In genomic region chr8:122635878-122636802, GRCm38 (mm10) we compare ENCODE assay signal across 13 mouse cellular contexts. TPM values are rescaled to one million over a fixed set of nuclear protein-coding genes. Genes with fewer than 3 reads are reported as not detected.
DNase-seq lines count a peak whose midpoint lies in the region; ATAC-seq and TF ChIP-seq lines count a peak whose summit lies in the region.
"Had no signal": no experiment of that assay in that cellular context is flagged by ENCODE, and none has a peak within 500 bp of the region (broad histone marks: within the 10 kb centered on the region; RNA-seq: fewer than 3 reads in every experiment).

No protein-coding gene starts in this region.

- ATAC-seq in neural tube, embryonic 15.5 days (ENCODE audit: low FRiP score) = no peak
- peak; percentile 86 for ATAC-seq in liver, embryonic 14.5 days (ENCODE audit: insufficient read depth)

- peaks cover 22% of the 10 kb centered on the region for H3K4me1 ChIP-seq in neural tube, embryonic 15.5 days
- H3K4me1 ChIP-seq in erythroblast, embryonic 14.5 days (ENCODE audit: control insufficient read depth) = peaks cover 47% of the 10 kb centered on the region
- peaks cover 16 to 18% of the 10 kb centered on the region in 2 experiments for H3K4me1 ChIP-seq in liver, embryonic 14.5 days (replicated peaks; ENCODE audit: control insufficient read depth in 2 of 2, insufficient read depth in 2 of 2, low read length in 1 of 2)
- H3K4me1 ChIP-seq in midbrain, embryonic 10.5 days = peaks cover 37% of the 10 kb centered on the region

- no peak overlapping the region for H3K4me2 ChIP-seq in neural tube, embryonic 15.5 days
- peak overlapping the region; percentile 47 for H3K4me2 ChIP-seq in liver, embryonic 14.5 days (ENCODE audit: low read depth)

- H3K27ac ChIP-seq in neural tube, embryonic 15.5 days (replicated peaks) = no peak overlapping the region
- H3K27ac ChIP-seq in liver, embryonic 14.5 days = peak overlapping the region; percentile 70
- no peak overlapping the region for H3K27ac ChIP-seq in midbrain, embryonic 10.5 days (replicated peaks)
- H3K27ac ChIP-seq: layer of hippocampus, adult 2 months had no signal

- no peak overlapping the region for H3K9ac ChIP-seq in neural tube, embryonic 15.5 days (replicated peaks)
- 0 out of 2 replicates have a peak overlapping the region, but pooled peaks have one; percentile 33 for H3K9ac ChIP-seq in liver, embryonic 14.5 days (replicated peaks)

- H3K36me3 ChIP-seq in neural tube, embryonic 15.5 days = peaks cover 61% of the 10 kb centered on the region
- peaks cover 86% of the 10 kb centered on the region for H3K36me3 ChIP-seq in erythroblast, embryonic 14.5 days (ENCODE audit: control insufficient read depth)
- peaks cover 25% of the 10 kb centered on the region for H3K36me3 ChIP-seq in liver, embryonic 14.5 days (replicated peaks; ENCODE audit: control insufficient read depth, insufficient read depth, low read depth)
- H3K36me3 ChIP-seq in midbrain, embryonic 10.5 days = peaks cover 18% of the 10 kb centered on the region

- peak; percentile 37 for DNase-seq in neural tube, embryonic 10.5 days (ENCODE audit: extremely low spot score, low spot score)
- DNase-seq in liver, embryonic 14.5 days (ENCODE audit: low read depth in 3 of 3, low spot score in 3 of 3) = peak; percentile 67 to 77 (median 68)
- DNase-seq in urinary bladder, postnatal 36 days (ENCODE audit: low spot score in 2 of 2) = peak; percentile 38 to 57
- no peak for DNase-seq in ovary, postnatal 10 days (ENCODE audit: low spot score)
- no peak for DNase-seq in midbrain, embryonic 10.5 days (ENCODE audit: low spot score)
- DNase-seq: adrenal gland, postnatal 10 days; embryo, embryonic 11 days; thymus, postnatal 36 days had no signal

- TF ChIP-seq EP300 in liver, embryonic 14.5 days (IDR thresholded peaks at IDR 0.05; ENCODE audit: low read depth) = peak; percentile 81

- no peaks in the 10 kb centered on the region for H3K27me3 ChIP-seq in neural tube, embryonic 15.5 days (replicated peaks)
- H3K27me3 ChIP-seq in erythroblast, embryonic 14.5 days (ENCODE audit: control insufficient read depth) = no peaks in the 10 kb centered on the region
- H3K27me3 ChIP-seq in liver, embryonic 14.5 days (ENCODE audit: control insufficient read depth, insufficient read depth, low read length) = no peaks in the 10 kb centered on the region
- 0 out of 2 replicates have a peak, but pooled peaks cover 6% of the 10 kb centered on the region for H3K27me3 ChIP-seq in midbrain, embryonic 10.5 days (ENCODE audit: low read depth, poor library complexity, severe bottlenecking)

- WGBS in neural tube, embryonic 15.5 days = 78% methylated on average over 14 of the region's 14 CpGs
- WGBS in liver, embryonic 14.5 days (ENCODE audit: insufficient replicate concordance) = 38% methylated on average over 14 of the region's 14 CpGs
- WGBS in midbrain, embryonic 10.5 days = 82% methylated on average over 14 of the region's 14 CpGs

- TF ChIP-seq CTCF in liver, embryonic 14.5 days (IDR thresholded peaks at IDR 0.05; ENCODE audit: low read depth) = no peak

- H3K9me3 ChIP-seq in neural tube, embryonic 15.5 days (replicated peaks) = no peaks in the 10 kb centered on the region
- no peaks in the 10 kb centered on the region for H3K9me3 ChIP-seq in erythroblast, embryonic 14.5 days (ENCODE audit: control insufficient read depth, low read length)
- no peaks in the 10 kb centered on the region for H3K9me3 ChIP-seq in liver, embryonic 14.5 days (ENCODE audit: control insufficient read depth, low read length)
- H3K9me3 ChIP-seq in midbrain, embryonic 10.5 days (replicated peaks) = no peaks in the 10 kb centered on the region
- H3K9me3 ChIP-seq: G1E had no signal

- no peak overlapping the region for H3K4me3 ChIP-seq in neural tube, embryonic 15.5 days (replicated peaks)
- H3K4me3 ChIP-seq in erythroblast, embryonic 14.5 days (replicated peaks) = peak overlapping the region; percentile 28
- no peak overlapping the region for H3K4me3 ChIP-seq in liver, embryonic 14.5 days (ENCODE audit: insufficient read depth in 1 of 2, low read depth in 2 of 2, low read length in 2 of 2)
- H3K4me3 ChIP-seq in midbrain, embryonic 10.5 days = no peak overlapping the region
- H3K4me3 ChIP-seq: layer of hippocampus, adult 2 months had no signal

RNA-seq across cellular contexts. Expression of gene Pabpn1l, which starts 13.6 kb away (rescaled TPM):
- polyA plus RNA-seq in neural tube, embryonic 15.5 days (2015; fragmentation: Nextera tagmentation; extraction: Ambion mirVana) = 0.14 TPM in 1 of 2 replicates, not detected in the other
- not detected in 2 replicates for polyA plus RNA-seq in erythroblast, embryonic 14.5 days (2012)
- polyA plus RNA-seq in liver, embryonic 14.5 days (2012; rRNA removed) = 0.03 TPM in 1 of 2 replicates, not detected in the other
- polyA plus RNA-seq in liver, embryonic 14.5 days (2014; fragmentation: Nextera tagmentation; extraction: Ambion mirVana) = not detected in 2 replicates
- polyA plus RNA-seq in midbrain, embryonic 10.5 days (2016; fragmentation: Nextera tagmentation; extraction: Ambion mirVana) = not detected in 2 replicates
- polyA plus RNA-seq: G1E; lung, embryonic 16.5 days had no signal

RNA-seq across cellular contexts. Expression of gene Trappc2l, which starts 24.7 kb away (rescaled TPM):
- polyA plus RNA-seq in neural tube, embryonic 15.5 days (2015; fragmentation: Nextera tagmentation; extraction: Ambion mirVana) = 103 and 113 TPM in 2 replicates
- 0.16 and 0.80 TPM in 2 replicates for polyA plus RNA-seq in erythroblast, embryonic 14.5 days (2012)
- polyA plus RNA-seq in liver, embryonic 14.5 days (2012; rRNA removed) = 15.5 and 27.9 TPM in 2 replicates
- polyA plus RNA-seq in liver, embryonic 14.5 days (2014; fragmentation: Nextera tagmentation; extraction: Ambion mirVana) = 32.5 and 35.4 TPM in 2 replicates
- polyA plus RNA-seq in midbrain, embryonic 10.5 days (2016; fragmentation: Nextera tagmentation; extraction: Ambion mirVana) = 51.0 and 61.2 TPM in 2 replicates

RNA-seq across cellular contexts. Expression of gene Galns, which starts 24.9 kb away (rescaled TPM):
- 6.7 and 9.5 TPM in 2 replicates for polyA plus RNA-seq in neural tube, embryonic 15.5 days (2015; fragmentation: Nextera tagmentation; extraction: Ambion mirVana)
- polyA plus RNA-seq in erythroblast, embryonic 14.5 days (2012) = 0.07 and 0.08 TPM in 2 replicates
- 4.3 and 4.6 TPM in 2 replicates for polyA plus RNA-seq in liver, embryonic 14.5 days (2012; rRNA removed)
- 3.8 and 4.7 TPM in 2 replicates for polyA plus RNA-seq in liver, embryonic 14.5 days (2014; fragmentation: Nextera tagmentation; extraction: Ambion mirVana)
- 6.6 and 7.7 TPM in 2 replicates for polyA plus RNA-seq in midbrain, embryonic 10.5 days (2016; fragmentation: Nextera tagmentation; extraction: Ambion mirVana)

RNA-seq across cellular contexts. Expression of gene Aprt, which starts 59.4 kb away (rescaled TPM):
- 189 and 207 TPM in 2 replicates for polyA plus RNA-seq in neural tube, embryonic 15.5 days (2015; fragmentation: Nextera tagmentation; extraction: Ambion mirVana)
- 4.8 and 8.0 TPM in 2 replicates for polyA plus RNA-seq in erythroblast, embryonic 14.5 days (2012)
- polyA plus RNA-seq in liver, embryonic 14.5 days (2012; rRNA removed) = 87.5 and 101 TPM in 2 replicates
- 197 TPM in 2 replicates for polyA plus RNA-seq in liver, embryonic 14.5 days (2014; fragmentation: Nextera tagmentation; extraction: Ambion mirVana)
- polyA plus RNA-seq in midbrain, embryonic 10.5 days (2016; fragmentation: Nextera tagmentation; extraction: Ambion mirVana) = 241 and 278 TPM in 2 replicates

Comparison
In these comparisons a context has a peak if more than half of its experiments do, and no peak if none do; other contexts are left out.
1. DNase-seq: peak in neural tube, embryonic 10.5 days (single experiment), liver, embryonic 14.5 days (3 of 3) and urinary bladder, postnatal 36 days (2 of 2); none in ovary, postnatal 10 days (single experiment) and midbrain, embryonic 10.5 days (single experiment).